Mouse (Mus musculus): ENCODE measurements at regions not wholly inside any gene's neighbourhood (a gene's known extent, or its start where the extent isn't known, plus 50 kb on each side); places are given as distances from the start of the nearest gene placed in this dataset.

- TF ChIP-seq GATA1 (IDR thresholded peaks at IDR 0.05; ENCODE audit: borderline replicate concordance, low read length) (no peak), FLI1 (IDR thresholded peaks at IDR 0.05; ENCODE audit: low read length) (no peak)
Measured at GRCm38 (mm10) chr8:8193036-8193435, 468.0 kb downstream of the Efnb2 start.
